Mouse (Mus musculus): ENCODE results near the gene Cd2bp2. TPM values are rescaled to one million over a fixed set of nuclear protein-coding genes. Genes with fewer than 3 reads are reported as not detected.
A peak's percentile ranks its signal among the peaks of the same experiment; 100 is the strongest.

The Cd2bp2 gene
- polyA plus RNA-seq, 1 experiment from 2014 or later, result 96.5 TPM

DNA sequence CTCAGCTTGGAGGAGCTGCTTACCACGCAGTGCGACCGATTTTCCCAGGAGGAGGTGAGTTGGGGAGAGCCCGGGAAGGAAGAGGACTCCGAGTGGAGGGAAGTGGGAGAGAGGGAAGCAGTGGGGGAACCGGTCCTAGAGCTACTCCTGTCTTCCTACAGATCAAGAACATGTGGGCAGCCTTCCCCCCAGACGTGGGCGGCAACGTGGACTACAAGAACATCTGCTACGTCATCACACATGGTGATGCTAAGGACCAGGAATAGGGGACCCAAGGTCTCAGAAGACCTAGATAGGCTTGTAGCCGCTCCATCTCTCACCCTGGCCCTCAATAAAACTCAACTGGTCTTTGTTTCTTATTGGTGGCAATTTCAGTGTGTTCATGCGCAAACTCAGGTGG lies 18.1 kb upstream of the Cd2bp2 start:
- Histone ChIP-seq H3K4me3 (ENCODE audit: low read depth, low read length) (no peak overlapping the region), H3K9ac (ENCODE audit: low read length) (no peak overlapping the region), H3K36me3 (ENCODE audit: control insufficient read depth, insufficient read depth, low read length) (no peaks in the 10 kb centered on the region), H3K4me1 (replicated peaks; ENCODE audit: control insufficient read depth, insufficient read depth, low read length) (peaks cover 4% of the 10 kb centered on the region; the same call in 1 of the 2 replicates), H3K27me3 (ENCODE audit: control insufficient read depth, insufficient read depth, low read length) (peaks cover 3% of the 10 kb centered on the region), H3K9me3 (ENCODE audit: control insufficient read depth, low read length) (no peaks in the 10 kb centered on the region), H3K27ac (ENCODE audit: low read depth, low read length) (no peak overlapping the region), H3K4me2 (ENCODE audit: low read depth, low read length, severe bottlenecking) (no peak overlapping the region)
- no peak for DNase-seq (ENCODE audit: low spot score)
- ATAC-seq (replicated peaks; ENCODE audit: low FRiP score), result no peak
- 56% methylated on average over 12 of the region's 12 CpGs for WGBS

DNA sequence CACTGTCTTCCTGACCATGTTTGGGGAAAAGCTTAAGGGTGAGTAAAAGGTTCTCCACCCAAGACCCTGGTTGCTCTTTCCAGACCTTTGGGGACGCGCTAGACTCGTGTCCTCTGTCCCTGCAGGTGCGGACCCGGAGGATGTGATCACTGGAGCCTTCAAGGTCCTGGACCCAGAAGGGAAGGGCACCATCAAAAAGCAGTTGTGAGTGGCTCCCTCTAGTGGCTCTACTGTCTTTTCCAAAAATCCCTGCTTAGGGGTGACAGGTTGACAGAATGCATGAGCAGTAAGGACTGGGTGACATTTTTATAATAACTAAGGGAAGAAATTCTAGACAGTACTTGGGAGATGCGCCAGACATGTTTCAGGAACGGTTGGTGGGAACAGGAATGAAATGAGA lies 17.6 kb upstream of the Cd2bp2 start:
- Histone ChIP-seq H3K27me3 (ENCODE audit: control insufficient read depth, insufficient read depth, low read length) (peaks cover 3% of the 10 kb centered on the region), H3K4me1 (replicated peaks; ENCODE audit: control insufficient read depth, insufficient read depth, low read length) (peaks cover 4% of the 10 kb centered on the region; the same call in 1 of the 2 replicates), H3K4me3 (ENCODE audit: low read depth, low read length) (no peak overlapping the region), H3K9me3 (ENCODE audit: control insufficient read depth, low read length) (no peaks in the 10 kb centered on the region), H3K9ac (ENCODE audit: low read length) (no peak overlapping the region), H3K27ac (ENCODE audit: low read depth, low read length) (no peak overlapping the region), H3K36me3 (ENCODE audit: control insufficient read depth, insufficient read depth, low read length) (no peaks in the 10 kb centered on the region), H3K4me2 (ENCODE audit: low read depth, low read length, severe bottlenecking) (no peak overlapping the region)
- ATAC-seq (replicated peaks; ENCODE audit: low FRiP score) (no peak), DNase-seq (ENCODE audit: low spot score) (no peak)
- WGBS, result 48% methylated on average over 7 of the region's 7 CpGs

- Histone ChIP-seq H3K9me3 (ENCODE audit: control insufficient read depth, low read length) (no peaks in the 10 kb centered on the region), H3K4me3 (ENCODE audit: low read depth, low read length) (no peak overlapping the region), H3K27ac (ENCODE audit: low read depth, low read length) (no peak overlapping the region), H3K36me3 (ENCODE audit: control insufficient read depth, insufficient read depth, low read length) (no peaks in the 10 kb centered on the region), H3K4me2 (ENCODE audit: low read depth, low read length, severe bottlenecking) (no peak overlapping the region), H3K9ac (ENCODE audit: low read length) (no peak overlapping the region), H3K27me3 (ENCODE audit: control insufficient read depth, insufficient read depth, low read length) (peaks cover 3% of the 10 kb centered on the region), H3K4me1 (replicated peaks; ENCODE audit: control insufficient read depth, insufficient read depth, low read length) (peaks cover 4% of the 10 kb centered on the region; the same call in 1 of the 2 replicates)
- no peak for ATAC-seq (replicated peaks; ENCODE audit: low FRiP score)
- 92% methylated on average over 12 of the region's 12 CpGs for WGBS
- no peak for DNase-seq (ENCODE audit: low spot score)
Measured at GRCm38 (mm10) chr7:127212432-127213250, 16.8 kb upstream of the Cd2bp2 start.

- ATAC-seq (replicated peaks; ENCODE audit: low FRiP score) (no peak), DNase-seq (ENCODE audit: low spot score) (no peak)
- Histone ChIP-seq H3K36me3 (ENCODE audit: control insufficient read depth, insufficient read depth, low read length) (no peaks in the 10 kb centered on the region), H3K9me3 (ENCODE audit: control insufficient read depth, low read length) (no peaks in the 10 kb centered on the region), H3K27ac (ENCODE audit: low read depth, low read length) (no peak overlapping the region), H3K4me2 (ENCODE audit: low read depth, low read length, severe bottlenecking) (no peak overlapping the region), H3K9ac (ENCODE audit: low read length) (no peak overlapping the region), H3K4me3 (ENCODE audit: low read depth, low read length) (no peak overlapping the region), H3K4me1 (replicated peaks; ENCODE audit: control insufficient read depth, insufficient read depth, low read length) (peaks cover 10% of the 10 kb centered on the region; the same call in 1 of the 2 replicates), H3K27me3 (ENCODE audit: control insufficient read depth, insufficient read depth, low read length) (peaks cover 3% of the 10 kb centered on the region)
- 78% methylated on average over 5 of the region's 5 CpGs for WGBS
Measured at GRCm38 (mm10) chr7:127211014-127211745, 15.3 kb upstream of the Cd2bp2 start.

- H3K4me3 ChIP-seq (ENCODE audit: low read depth, low read length), result no peak overlapping the region
- no peaks in the 10 kb centered on the region for H3K9me3 ChIP-seq (ENCODE audit: control insufficient read depth, low read length)
- H3K4me2 ChIP-seq (ENCODE audit: low read depth, low read length, severe bottlenecking), result no peak overlapping the region
- no peak for ATAC-seq (replicated peaks; ENCODE audit: low FRiP score)
- 97% methylated on average over 4 of the region's 4 CpGs for WGBS
- peaks cover 3% of the 10 kb centered on the region for H3K27me3 ChIP-seq (ENCODE audit: control insufficient read depth, insufficient read depth, low read length)
- no peaks in the 10 kb centered on the region for H3K36me3 ChIP-seq (ENCODE audit: control insufficient read depth, insufficient read depth, low read length)
- no peak overlapping the region for H3K9ac ChIP-seq (ENCODE audit: low read length)
- H3K4me1 ChIP-seq (replicated peaks; ENCODE audit: control insufficient read depth, insufficient read depth, low read length), result peaks cover 10% of the 10 kb centered on the region; the same call in 1 of the 2 replicates
- no peak overlapping the region for H3K27ac ChIP-seq (ENCODE audit: low read depth, low read length)
- no peak for DNase-seq (ENCODE audit: low spot score)
Measured at GRCm38 (mm10) chr7:127210266-127210665, 14.4 kb upstream of the Cd2bp2 start.

DNA sequence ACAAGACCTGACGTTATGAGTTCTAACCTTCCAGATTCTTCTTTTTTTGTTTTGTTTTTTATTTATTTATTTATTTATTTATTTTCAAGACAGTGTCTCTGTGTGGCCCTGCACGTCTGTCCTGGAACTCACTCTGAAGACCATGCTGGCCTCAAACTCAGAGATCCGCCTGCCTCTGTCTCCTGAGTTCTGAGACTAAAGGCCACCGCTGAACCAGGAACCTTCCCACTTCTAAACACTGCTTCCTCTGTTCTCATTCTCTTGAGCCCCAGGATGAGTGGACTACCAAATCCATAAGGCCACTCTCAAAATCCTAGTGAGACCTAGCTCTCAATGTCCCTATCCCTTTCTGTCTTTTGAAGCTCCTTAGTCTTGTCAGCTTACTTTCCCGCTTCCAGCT lies 14.0 kb upstream of the Cd2bp2 start:
- no peak for DNase-seq (ENCODE audit: low spot score)
- peaks cover 3% of the 10 kb centered on the region for H3K27me3 ChIP-seq (ENCODE audit: control insufficient read depth, insufficient read depth, low read length)
- H3K27ac ChIP-seq (ENCODE audit: low read depth, low read length), result no peak overlapping the region
- no peak for ATAC-seq (replicated peaks; ENCODE audit: low FRiP score)
- 82% methylated on average over 5 of the region's 5 CpGs for WGBS
- peak overlapping the region; percentile 37; the same call in 1 of the 2 replicates for H3K9ac ChIP-seq (ENCODE audit: low read length)
- peaks cover 10% of the 10 kb centered on the region; the same call in 1 of the 2 replicates for H3K4me1 ChIP-seq (replicated peaks; ENCODE audit: control insufficient read depth, insufficient read depth, low read length)
- peak overlapping the region; percentile 52; the same call in 1 of the 2 replicates for H3K4me2 ChIP-seq (ENCODE audit: low read depth, low read length, severe bottlenecking)
- H3K36me3 ChIP-seq (ENCODE audit: control insufficient read depth, insufficient read depth, low read length), result no peaks in the 10 kb centered on the region
- H3K4me3 ChIP-seq (ENCODE audit: low read depth, low read length), result peak overlapping the region; percentile 88; the same call in 1 of the 2 replicates
- no peaks in the 10 kb centered on the region for H3K9me3 ChIP-seq (ENCODE audit: control insufficient read depth, low read length)

DNA sequence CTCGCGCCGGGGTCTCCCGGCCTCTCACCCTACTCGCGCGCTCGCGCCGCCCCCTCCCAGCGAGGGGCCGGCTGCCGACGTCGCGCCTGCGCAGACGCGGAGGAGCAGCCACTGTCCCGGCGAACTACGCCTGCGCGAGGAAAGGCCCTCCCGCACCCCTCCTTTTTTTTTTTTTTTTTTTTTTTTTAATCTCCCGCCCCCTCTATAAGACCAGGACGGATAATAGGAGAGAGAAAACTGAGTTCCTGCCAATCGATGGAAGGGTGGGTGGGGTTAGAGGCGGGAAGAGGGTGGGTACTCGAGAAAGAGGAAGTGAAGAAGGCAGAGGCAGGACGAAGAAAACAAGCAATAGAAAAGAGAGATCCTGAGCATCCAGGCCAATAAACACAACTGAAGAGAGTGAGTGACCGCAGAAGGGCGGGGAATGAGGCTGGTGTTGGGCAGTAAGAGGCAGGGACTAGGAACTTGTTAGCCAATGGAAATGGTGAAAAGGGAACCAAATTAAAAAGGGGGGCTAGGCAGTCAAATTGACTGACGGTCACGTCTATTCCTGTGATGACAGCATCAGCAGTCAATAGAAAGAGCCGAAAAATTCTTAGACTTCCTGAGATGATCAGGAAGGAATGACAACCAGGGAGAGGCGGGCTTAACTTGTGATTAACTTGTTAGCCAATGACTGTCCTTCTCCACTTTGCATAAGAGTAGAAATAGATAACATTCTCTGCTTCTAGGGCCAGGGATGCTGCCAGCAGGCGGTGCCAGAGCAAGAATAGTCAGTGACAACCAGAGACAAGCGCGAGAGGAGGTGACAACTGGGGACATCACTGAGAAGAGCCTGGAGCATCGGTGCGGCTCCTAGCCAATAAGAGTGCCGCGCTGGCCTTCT lies 12.9 kb upstream of the Cd2bp2 start, which contains the start of gene Mylpf:
TSS of gene Mylpf (plus strand) at position 338 of the 886 bp plus-strand sequence.
- Histone ChIP-seq H3K4me2 (ENCODE audit: low read depth, low read length, severe bottlenecking) (peak within 1 kb of the TSS; percentile 99), H3K27me3 (ENCODE audit: control insufficient read depth, insufficient read depth, low read length) (no peaks in the 10 kb centered on the region; the same call in 1 of the 2 replicates), H3K27ac (ENCODE audit: low read depth, low read length) (peak within 1 kb of the TSS; percentile 77), H3K4me3 (ENCODE audit: low read depth, low read length) (peak within 1 kb of the TSS; percentile 88), H3K9ac (ENCODE audit: low read length) (peak within 1 kb of the TSS; percentile 89), H3K4me1 (replicated peaks; ENCODE audit: control insufficient read depth, insufficient read depth, low read length) (peaks cover 10% of the 10 kb centered on the region; the same call in 1 of the 2 replicates), H3K9me3 (ENCODE audit: control insufficient read depth, low read length) (no peaks in the 10 kb centered on the region), H3K36me3 (ENCODE audit: control insufficient read depth, insufficient read depth, low read length) (no peaks in the 10 kb centered on the region; the same call in 1 of the 2 replicates)
- peak; percentile 96 for DNase-seq (ENCODE audit: low spot score)
- 0% methylated on average over 33 of the region's 44 CpGs for WGBS
- ATAC-seq (replicated peaks; ENCODE audit: low FRiP score), result peak; percentile 93

- H3K9me3 ChIP-seq (ENCODE audit: control insufficient read depth, low read length), result no peaks in the 10 kb centered on the region
- peak; percentile 47 for ATAC-seq (replicated peaks; ENCODE audit: low FRiP score)
- H3K27ac ChIP-seq (ENCODE audit: low read depth, low read length), result peak within 1 kb of the TSS; percentile 77
- peaks cover 2% of the 10 kb centered on the region; the same call in 1 of the 2 replicates for H3K36me3 ChIP-seq (ENCODE audit: control insufficient read depth, insufficient read depth, low read length)
- H3K4me1 ChIP-seq (replicated peaks; ENCODE audit: control insufficient read depth, insufficient read depth, low read length), result peaks cover 10% of the 10 kb centered on the region; the same call in 1 of the 2 replicates
- H3K27me3 ChIP-seq (ENCODE audit: control insufficient read depth, insufficient read depth, low read length), result no peaks in the 10 kb centered on the region; the same call in 1 of the 2 replicates
- no peak for DNase-seq (ENCODE audit: low spot score)
- peak within 1 kb of the TSS; percentile 88 for H3K4me3 ChIP-seq (ENCODE audit: low read depth, low read length)
- peak within 1 kb of the TSS; percentile 99 for H3K4me2 ChIP-seq (ENCODE audit: low read depth, low read length, severe bottlenecking)
- under 1% methylated on average over 33 of the region's 44 CpGs for WGBS
- peak within 1 kb of the TSS; percentile 89 for H3K9ac ChIP-seq (ENCODE audit: low read length)
Measured at GRCm38 (mm10) chr7:127208295-127208552, 12.4 kb upstream of the Cd2bp2 start, which contains the start of gene Tbc1d10b. Gene Tbc1d10b (minus strand): TSS chr7:127208468.

Data from forebrain, embryonic 11.5 days (tissue).